Mouse (Mus musculus) heart, embryonic 10.5 days (tissue): ENCODE measurements around the gene Cib4. TPM values are rescaled to one million over a fixed set of nuclear protein-coding genes. Genes with fewer than 3 reads are reported as not detected.

ENCODE experiments used
- DNase-seq: peaks from one replicate; pipeline ENCODE4 v3.0.0-alpha.2; 2017; ENCODE audit warnings: low spot score
- H3K27ac ChIP-seq: fragments of 300-500 bp; sonication (generic); 2 replicates; pipeline ENCODE4 v1.5.1; 2016; ENCODE audit warnings: mild to moderate bottlenecking
- H3K27me3 ChIP-seq: fragments of 300-500 bp; sonication (generic); 2 replicates; pipeline ENCODE4 v1.6.1; 2016; ENCODE audit warnings: mild to moderate bottlenecking; ENCODE audit not compliant: poor library complexity, insufficient read depth, severe bottlenecking
- H3K36me3 ChIP-seq: fragments of 300-500 bp; sonication (generic); 2 replicates; pipeline ENCODE4 v1.6.1; 2016; ENCODE audit warnings: mild to moderate bottlenecking, moderate library complexity
- H3K4me1 ChIP-seq: fragments of 300-500 bp; sonication (generic); 2 replicates; pipeline ENCODE4 v1.6.1; 2016; ENCODE audit warnings: mild to moderate bottlenecking
- H3K4me3 ChIP-seq: fragments of 300-500 bp; sonication (generic); 2 replicates; pipeline ENCODE4 v1.5.1; 2016; ENCODE audit warnings: mild to moderate bottlenecking, moderate library complexity
- H3K9me3 ChIP-seq: fragments of 300-500 bp; sonication (generic); 2 replicates; pipeline ENCODE4 v1.6.1; 2016; ENCODE audit warnings: mild to moderate bottlenecking, moderate library complexity
- WGBS: fragments of 180-500 bp; shearing (Covaris S2); methylation state at CpG from one replicate; pipeline ENCODE4 v1.1.7; 2016; 5-methylcytosine and 5-hydroxymethylcytosine counted together
- polyA plus RNA-seq: library from polyadenylated mRNA; unstranded; fragments of >200 nt; fragmentation: Nextera tagmentation; extraction: Ambion mirVana; gene quantifications from 2 replicates; pipeline ENCODE4 v1.2.1, GENCODE M21; 2016

Cib4 gene
- polyA plus RNA-seq, 1 experiment from 2014 or later, result not detected

DNA sequence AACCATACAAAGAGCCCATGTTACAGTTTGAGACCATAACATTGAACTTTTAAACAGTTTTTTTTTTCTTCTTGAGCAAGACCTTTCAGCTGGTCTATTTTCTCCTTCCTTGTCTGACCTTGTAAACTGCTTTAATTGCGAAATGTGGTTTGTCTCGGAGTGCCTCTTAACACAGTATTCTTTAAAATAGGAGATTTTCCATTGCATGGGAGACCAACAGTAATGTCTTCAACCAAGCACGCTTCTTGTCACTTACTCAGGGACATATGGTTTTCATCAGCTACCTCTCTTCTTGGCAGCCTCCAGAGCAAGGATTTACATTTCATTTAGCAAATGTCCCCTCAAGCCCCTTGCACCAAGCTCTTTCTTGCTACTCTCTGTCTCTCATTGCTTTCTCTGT, 10.6 kb upstream of the Cib4 start:
- H3K27ac ChIP-seq, result no peak overlapping the region
- no peak for DNase-seq
- H3K4me3 ChIP-seq, result no peak overlapping the region
- no peaks in the 10 kb centered on the region for H3K9me3 ChIP-seq
- 65% methylated on average over 3 of the region's 3 CpGs for WGBS
- peaks cover 25% of the 10 kb centered on the region for H3K4me1 ChIP-seq
- no peaks in the 10 kb centered on the region for H3K36me3 ChIP-seq
- H3K27me3 ChIP-seq, result 0 out of 2 replicates have a peak, but pooled peaks cover 12% of the 10 kb centered on the region

DNA sequence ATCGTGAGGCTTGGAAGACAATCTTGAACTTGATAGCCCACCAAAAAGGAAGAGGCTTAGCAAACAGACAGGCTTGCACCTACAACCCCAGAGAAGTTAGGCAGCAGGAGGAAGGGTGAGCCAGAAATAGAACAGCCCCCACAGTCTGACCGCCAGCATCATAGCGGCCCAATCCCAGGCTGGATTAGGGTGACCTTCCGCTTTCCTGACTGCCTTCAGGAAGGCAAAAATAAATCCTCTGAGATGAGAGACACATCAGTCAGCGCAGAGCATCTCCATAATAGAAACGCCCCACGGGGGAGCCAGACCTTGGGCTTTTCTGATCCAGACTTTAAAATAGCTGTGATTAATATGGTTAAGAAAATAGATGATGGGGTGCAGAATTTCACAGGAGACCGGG, 9.3 kb upstream of the Cib4 start:
- Histone ChIP-seq H3K27me3 (0 out of 2 replicates have a peak, but pooled peaks cover 12% of the 10 kb centered on the region), H3K27ac (peak overlapping the region; percentile 56), H3K9me3 (no peaks in the 10 kb centered on the region), H3K36me3 (no peaks in the 10 kb centered on the region), H3K4me3 (no peak overlapping the region), H3K4me1 (peaks cover 23% of the 10 kb centered on the region)
- 49% methylated on average over 8 of the region's 8 CpGs for WGBS
- DNase-seq, result no peak

DNA sequence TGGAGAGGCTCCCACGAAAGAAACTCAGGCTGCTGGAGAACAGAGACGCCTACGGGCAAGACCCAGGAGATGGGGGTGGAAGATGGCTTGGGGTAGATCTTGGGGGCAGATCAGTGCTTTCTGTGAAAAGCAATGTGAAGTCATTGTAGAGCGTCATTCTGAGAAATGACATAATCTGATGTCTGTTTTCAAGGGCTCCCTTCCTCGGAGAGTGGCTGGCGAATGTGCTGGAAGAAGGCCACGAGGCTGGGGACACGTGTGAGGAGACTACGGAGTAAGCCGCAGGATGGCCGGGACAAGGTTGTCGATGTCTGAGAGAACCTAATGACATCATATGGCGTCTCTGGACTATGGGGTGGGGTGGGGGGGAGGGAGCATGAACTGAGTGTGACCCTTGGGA, 8.3 kb upstream of the Cib4 start:
- Histone ChIP-seq H3K4me3 (no peak overlapping the region), H3K36me3 (no peaks in the 10 kb centered on the region), H3K4me1 (peaks cover 19% of the 10 kb centered on the region), H3K27ac (no peak overlapping the region), H3K27me3 (0 out of 2 replicates have a peak, but pooled peaks cover 9% of the 10 kb centered on the region), H3K9me3 (no peaks in the 10 kb centered on the region)
- WGBS, result 88% methylated on average over 13 of the region's 13 CpGs
- no peak for DNase-seq

DNA sequence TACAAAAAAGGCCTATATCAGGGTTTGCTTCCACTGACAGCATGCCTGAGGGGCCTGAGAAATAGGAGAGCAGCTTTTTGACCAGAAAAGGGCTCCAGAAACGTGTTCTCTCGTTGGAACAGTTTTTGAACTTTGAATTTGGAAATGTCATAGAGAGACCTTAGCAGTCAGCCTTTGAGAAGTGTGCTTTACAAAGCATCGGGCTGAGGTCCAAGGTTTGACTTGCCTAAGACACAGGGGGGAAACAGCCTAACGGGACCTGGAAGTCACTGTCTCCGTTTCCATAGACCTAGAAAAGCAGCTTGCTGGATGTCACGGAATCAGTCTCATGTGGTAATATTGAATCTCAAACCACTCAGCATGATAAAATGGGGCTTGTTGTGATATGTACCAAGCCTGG, 6.4 kb upstream of the Cib4 start:
- WGBS, result 84% methylated on average over 6 of the region's 6 CpGs
- Histone ChIP-seq H3K9me3 (no peaks in the 10 kb centered on the region), H3K27ac (no peak overlapping the region), H3K4me1 (peaks cover 26% of the 10 kb centered on the region), H3K27me3 (no peaks in the 10 kb centered on the region), H3K36me3 (no peaks in the 10 kb centered on the region), H3K4me3 (no peak overlapping the region)
- DNase-seq, result no peak

DNA sequence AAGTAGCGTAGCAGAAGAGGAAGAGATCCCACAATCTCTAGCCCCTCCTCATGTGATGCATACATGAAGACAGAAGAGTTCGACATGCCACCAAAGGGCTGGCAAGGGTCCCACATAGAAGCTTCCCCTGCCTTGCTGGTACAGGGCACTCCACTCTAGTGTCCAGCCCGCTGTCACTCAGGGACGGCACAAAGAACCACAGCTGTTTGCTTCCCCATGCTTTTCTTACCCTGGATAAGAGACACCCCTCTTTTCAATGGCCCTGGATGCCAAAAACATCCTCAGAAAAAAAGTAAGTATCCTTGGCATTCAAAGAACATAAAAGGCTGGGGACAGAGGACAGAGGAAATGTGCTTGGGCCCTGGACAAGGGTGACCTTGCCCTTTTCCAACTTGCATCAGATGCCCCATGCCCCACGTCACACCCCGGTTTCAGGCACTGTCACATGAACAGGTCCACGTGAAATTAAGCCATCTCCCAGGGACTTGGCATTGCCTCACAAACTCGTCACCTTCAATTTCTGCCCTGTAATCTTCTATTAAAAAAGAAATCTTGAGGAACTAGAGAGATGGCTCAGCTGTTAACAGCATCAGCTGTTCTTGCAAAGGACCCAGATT, 5.5 kb upstream of the Cib4 start:
- H3K27me3 ChIP-seq, result no peaks in the 10 kb centered on the region
- peaks cover 26% of the 10 kb centered on the region for H3K4me1 ChIP-seq
- 82% methylated on average over 8 of the region's 8 CpGs for WGBS
- no peaks in the 10 kb centered on the region for H3K9me3 ChIP-seq
- H3K27ac ChIP-seq, result no peak overlapping the region
- H3K4me3 ChIP-seq, result no peak overlapping the region
- no peaks in the 10 kb centered on the region for H3K36me3 ChIP-seq
- DNase-seq, result no peak

DNA sequence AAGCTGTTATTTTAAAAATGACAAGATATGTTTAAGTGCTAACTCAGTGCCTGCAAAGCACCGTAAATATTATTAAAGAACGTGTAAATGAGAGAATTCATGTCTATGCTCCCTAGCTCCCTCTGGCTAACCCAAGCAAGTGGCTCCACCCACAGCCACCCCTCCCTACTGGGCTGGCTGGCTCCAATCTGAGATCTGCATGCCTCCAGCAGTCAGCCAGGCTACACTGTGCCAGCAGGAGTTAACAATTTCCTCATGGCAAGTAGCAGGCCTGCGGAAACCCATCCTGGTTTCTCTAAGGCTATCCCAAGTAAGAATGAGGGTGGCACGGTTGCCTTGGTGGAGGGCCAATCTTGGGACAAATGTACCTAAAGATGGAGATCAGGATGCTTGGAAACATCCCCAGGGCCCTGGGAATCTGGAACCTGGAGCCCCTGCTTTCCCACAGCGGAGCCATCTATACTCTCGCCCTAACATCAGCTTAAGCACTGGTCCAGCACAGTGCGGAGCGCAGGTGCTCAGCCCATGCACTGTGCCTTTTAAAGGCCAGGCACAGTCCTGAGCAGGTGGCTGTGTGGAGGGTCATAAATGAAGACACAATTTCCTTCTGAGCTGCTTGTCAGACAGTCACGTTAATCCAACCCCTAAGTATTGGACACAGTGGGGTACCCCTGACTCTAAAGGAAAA, 4.8 kb upstream of the Cib4 start:
- Histone ChIP-seq H3K27me3 (peaks cover 3% of the 10 kb centered on the region; the same call in 1 of the 2 replicates), H3K4me3 (no peak overlapping the region), H3K4me1 (peaks cover 30% of the 10 kb centered on the region), H3K36me3 (no peaks in the 10 kb centered on the region), H3K9me3 (no peaks in the 10 kb centered on the region), H3K27ac (no peak overlapping the region)
- WGBS, result 63% methylated on average over 9 of the region's 9 CpGs
- DNase-seq, result no peak

DNA sequence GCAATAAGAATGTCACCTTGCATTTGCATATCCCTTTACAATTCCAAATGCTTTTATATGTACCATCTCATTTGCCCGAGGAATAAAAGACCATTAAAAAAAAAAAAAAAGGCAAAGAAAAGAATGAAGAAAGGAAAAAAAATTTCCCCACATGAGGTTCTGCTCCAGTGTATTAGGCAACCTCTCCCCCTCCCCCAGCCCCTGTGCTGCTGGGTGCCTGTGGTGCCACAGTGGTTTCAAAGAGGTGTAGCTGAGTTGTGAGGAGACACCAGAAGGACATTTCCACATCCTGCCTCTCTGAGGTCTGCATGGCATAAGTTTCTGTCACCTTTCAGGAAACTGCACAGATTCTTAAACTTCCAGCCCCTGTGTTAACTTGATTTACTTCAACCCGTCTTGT, 3.0 kb upstream of the Cib4 start:
- Histone ChIP-seq H3K4me1 (peaks cover 25% of the 10 kb centered on the region), H3K27ac (no peak overlapping the region), H3K27me3 (peaks cover 3% of the 10 kb centered on the region; the same call in 1 of the 2 replicates), H3K9me3 (no peaks in the 10 kb centered on the region), H3K4me3 (no peak overlapping the region), H3K36me3 (no peaks in the 10 kb centered on the region)
- WGBS, result 73% methylated on average over 2 of the region's 2 CpGs
- no peak for DNase-seq

DNA sequence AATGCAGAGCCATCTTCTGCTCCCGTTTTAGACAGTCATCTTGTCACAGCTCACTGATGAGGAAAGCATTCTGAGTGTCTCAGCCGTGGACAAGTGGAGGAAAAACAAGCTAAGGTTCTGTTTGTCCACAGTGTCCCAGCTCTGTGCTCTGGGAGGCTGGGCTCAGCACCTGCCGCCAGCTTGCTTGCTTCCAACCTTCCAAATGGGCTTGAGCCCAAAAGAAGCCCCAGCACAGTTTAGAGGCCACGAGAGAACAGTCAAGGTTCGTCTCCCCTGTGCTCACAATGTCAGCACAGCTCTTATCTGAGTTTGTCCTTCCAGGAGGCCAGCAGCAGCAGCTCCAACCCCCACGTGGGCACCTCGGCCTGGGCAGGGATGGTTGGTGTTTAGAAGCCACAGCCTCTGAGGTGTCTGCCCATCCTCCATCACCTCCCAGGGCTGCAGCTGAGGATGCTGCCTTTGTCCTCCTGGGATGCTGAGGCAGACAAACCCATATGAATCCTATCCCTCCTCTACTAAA, 9.5 kb downstream of the Cib4 start:
- Histone ChIP-seq H3K9me3 (no peaks in the 10 kb centered on the region), H3K4me3 (no peak overlapping the region), H3K4me1 (peaks cover 13% of the 10 kb centered on the region), H3K36me3 (no peaks in the 10 kb centered on the region), H3K27me3 (no peaks in the 10 kb centered on the region), H3K27ac (peak overlapping the region; percentile 56)
- 27% methylated on average over 7 of the region's 7 CpGs for WGBS
- no peak for DNase-seq

DNA sequence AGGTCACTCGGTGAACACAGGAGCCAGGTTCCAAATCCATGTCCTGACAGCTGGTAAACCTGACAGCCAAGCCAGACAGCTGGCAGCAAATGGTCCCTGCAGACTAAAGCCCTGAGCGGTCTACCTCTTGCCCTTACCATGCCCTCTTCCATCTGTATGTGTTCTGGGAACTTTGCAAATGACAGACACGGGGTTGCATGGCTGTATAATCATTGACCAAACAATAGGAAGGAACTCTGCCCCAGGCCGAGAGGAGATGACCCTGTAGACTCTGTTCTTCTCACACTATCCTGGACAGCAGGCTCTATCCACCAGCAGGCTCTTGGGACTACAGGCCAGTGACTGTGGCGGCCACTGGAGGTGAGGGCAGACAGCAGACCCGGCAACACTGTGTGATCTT, 11.0 kb downstream of the Cib4 start:
- H3K4me1 ChIP-seq, result peaks cover 15% of the 10 kb centered on the region

DNA sequence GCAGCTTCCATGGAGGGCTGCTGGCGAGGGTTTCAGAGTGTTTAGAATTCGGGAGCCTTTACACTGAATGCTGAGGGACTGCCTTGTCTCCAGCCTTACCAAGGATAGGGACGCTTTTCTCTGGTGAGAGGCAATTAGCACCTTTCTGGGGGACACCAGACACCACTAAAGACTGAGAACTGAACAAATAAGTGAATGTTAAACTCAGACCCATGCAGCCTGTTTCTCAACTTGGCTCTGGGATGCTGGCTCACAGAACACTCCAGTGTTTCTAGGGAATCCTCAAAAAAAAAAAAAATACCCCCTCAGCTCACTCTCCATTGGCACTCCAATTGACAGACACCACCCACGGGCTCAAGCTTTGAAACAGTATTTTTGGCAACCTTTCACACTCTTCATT, 16.7 kb downstream of the Cib4 start:
- no peaks in the 10 kb centered on the region for H3K36me3 ChIP-seq
- DNase-seq, result no peak
- no peaks in the 10 kb centered on the region for H3K9me3 ChIP-seq
- 45% methylated on average over 4 of the region's 4 CpGs for WGBS
- peaks cover 42% of the 10 kb centered on the region for H3K4me1 ChIP-seq
- H3K4me3 ChIP-seq, result no peak overlapping the region
- no peak overlapping the region for H3K27ac ChIP-seq
- peaks cover 11% of the 10 kb centered on the region for H3K27me3 ChIP-seq

More for the DNA sequence above, 11.0 kb downstream of the Cib4 start:
- DNase-seq, result no peak
- H3K9me3 ChIP-seq, result no peaks in the 10 kb centered on the region
- no peak overlapping the region for H3K4me3 ChIP-seq
- no peaks in the 10 kb centered on the region for H3K27me3 ChIP-seq
- H3K36me3 ChIP-seq, result no peaks in the 10 kb centered on the region
- 71% methylated on average over 6 of the region's 6 CpGs for WGBS
- H3K27ac ChIP-seq, result no peak overlapping the region

DNA sequence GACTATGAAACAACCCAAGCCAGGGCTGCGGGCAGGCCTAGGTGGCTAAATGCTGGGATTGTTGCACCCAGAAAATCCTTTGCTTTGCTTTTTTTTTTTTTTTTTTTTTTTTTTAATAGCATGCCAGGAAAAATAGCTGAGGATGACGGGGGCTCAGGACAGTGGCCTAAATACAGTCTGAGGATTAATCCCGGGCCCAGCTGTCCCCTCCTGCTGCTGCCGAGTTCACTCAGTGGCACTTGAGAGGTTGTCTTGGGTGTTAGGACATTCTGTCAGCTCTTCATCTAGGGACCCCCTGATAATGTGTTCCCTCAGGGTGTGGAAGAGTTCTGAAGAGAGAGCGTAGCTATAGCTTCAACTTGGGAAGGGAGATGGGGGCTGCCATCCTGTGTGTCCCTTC, 18.5 kb downstream of the Cib4 start:
- Histone ChIP-seq H3K4me1 (peaks cover 45% of the 10 kb centered on the region), H3K9me3 (no peaks in the 10 kb centered on the region), H3K36me3 (no peaks in the 10 kb centered on the region), H3K27me3 (peaks cover 11% of the 10 kb centered on the region), H3K27ac (peak overlapping the region; percentile 73), H3K4me3 (no peak overlapping the region)
- DNase-seq, result no peak
- WGBS, result 50% methylated on average over 5 of the region's 5 CpGs

DNA sequence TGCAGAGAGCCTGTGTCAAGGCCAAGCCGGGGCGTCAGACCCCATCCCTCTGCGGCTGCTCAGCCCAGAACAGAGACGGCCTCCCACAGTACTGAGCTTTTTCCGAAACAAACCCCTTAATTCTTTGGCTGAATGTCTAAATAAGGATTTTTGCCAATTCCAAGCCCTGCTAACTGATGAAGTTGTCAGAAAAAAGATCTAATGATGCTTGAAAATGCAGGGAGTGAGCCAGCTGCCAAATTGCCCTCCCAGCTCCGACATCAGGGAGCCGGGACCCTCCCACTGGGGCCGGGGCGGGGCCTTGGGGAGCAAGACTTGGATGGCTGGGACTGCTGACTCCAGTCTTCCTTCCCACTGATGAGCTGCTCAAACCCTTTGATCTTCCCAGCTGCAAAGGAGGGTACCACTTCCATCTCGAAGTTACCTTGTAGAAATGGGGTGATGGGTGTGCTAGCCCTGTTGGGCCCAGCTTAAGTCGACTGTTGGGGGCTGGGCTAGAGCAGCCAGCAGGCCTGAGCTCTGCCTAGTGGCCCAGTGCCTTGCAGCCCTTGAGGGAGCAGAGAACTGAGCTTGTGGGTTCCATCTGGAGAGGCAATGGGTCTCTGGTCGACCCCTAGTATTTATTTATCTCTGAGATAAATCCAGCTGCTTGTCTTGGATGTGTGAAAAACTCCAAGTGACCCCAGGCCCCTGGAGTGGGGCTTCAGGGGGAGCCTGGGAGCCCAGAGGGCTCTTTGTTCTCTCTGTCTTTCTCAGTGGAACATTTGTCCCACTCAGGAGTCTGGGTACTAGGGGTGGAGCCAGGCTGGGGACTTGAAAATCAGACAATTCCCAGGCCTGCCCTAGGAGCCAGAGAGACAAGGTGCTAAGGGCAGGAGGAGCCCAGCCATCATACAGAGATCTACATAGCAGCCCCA, 19.5 kb downstream of the Cib4 start:
- Histone ChIP-seq H3K9me3 (no peaks in the 10 kb centered on the region), H3K4me1 (peaks cover 45% of the 10 kb centered on the region), H3K27me3 (peaks cover 11% of the 10 kb centered on the region), H3K27ac (peak overlapping the region; percentile 73), H3K4me3 (no peak overlapping the region), H3K36me3 (no peaks in the 10 kb centered on the region)
- WGBS, result 29% methylated on average over 12 of the region's 12 CpGs
- no peak for DNase-seq

DNA sequence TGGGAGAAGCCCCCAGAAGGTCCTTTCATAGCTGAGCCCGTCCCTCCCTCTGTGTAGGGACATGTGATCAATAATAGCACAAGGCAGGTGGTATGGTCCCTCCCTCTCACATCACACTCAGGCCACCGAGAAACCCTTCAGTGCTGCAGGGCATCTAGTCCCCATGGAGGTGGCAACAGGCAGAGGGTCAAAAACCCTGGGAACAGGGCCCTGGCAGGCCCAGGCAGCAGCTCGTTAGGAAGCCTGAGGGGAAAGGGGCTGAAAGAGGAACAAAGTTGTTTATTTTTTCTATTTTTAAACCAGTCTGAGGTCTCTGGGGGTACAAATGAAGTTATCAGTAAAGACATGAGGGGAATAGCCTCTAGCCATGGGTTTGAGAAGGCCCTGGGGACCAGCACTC, 21.4 kb downstream of the Cib4 start:
- Histone ChIP-seq H3K36me3 (no peaks in the 10 kb centered on the region), H3K27ac (peak overlapping the region; percentile 57; the same call in 1 of the 2 replicates), H3K4me3 (no peak overlapping the region), H3K9me3 (no peaks in the 10 kb centered on the region), H3K27me3 (peaks cover 11% of the 10 kb centered on the region), H3K4me1 (peaks cover 52% of the 10 kb centered on the region)
- WGBS, result 36% methylated on average over 3 of the region's 3 CpGs
- no peak for DNase-seq
